Mouse (Mus musculus) liver, adult 2 months (tissue): ENCODE measurements around the gene Ypel4.

Experiments used
- CTCF ChIP-seq: fragments of 200-500 bp; IDR thresholded peaks from 2 replicates; pipeline ENCODE4 v1.5.1; 2011; ENCODE audit warnings: low read depth, low read length, control low read depth
- POLR2A ChIP-seq: fragments of 200-500 bp; IDR thresholded peaks from 2 replicates; pipeline ENCODE4 v1.6.1; 2011; ENCODE audit warnings: low read length, control low read depth; ENCODE audit not compliant: insufficient read depth; ENCODE audit errors: extremely low read depth

DNA sequence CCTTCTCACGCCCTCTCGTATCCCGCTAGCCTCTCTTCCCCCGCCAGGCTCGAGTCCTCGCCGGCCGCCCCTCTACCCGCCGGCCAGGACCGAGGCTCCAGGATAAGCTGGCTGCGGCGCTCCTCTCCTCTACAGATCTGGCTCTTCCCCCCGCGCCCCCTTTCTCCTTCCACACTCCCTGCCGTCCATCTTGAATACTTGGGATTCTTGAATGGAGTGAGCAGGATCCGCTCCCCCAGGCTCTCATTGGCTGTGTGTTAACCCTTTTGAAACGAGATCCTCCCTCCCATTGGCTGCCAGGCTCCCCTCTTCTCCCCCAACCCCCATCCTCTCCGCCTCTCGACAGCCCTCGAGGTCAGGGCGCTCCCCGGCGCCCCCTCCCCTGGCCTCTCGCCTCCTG, 9.7 kb downstream of the Ypel4 start, which contains the start of gene Gm19426:
- TF ChIP-seq CTCF, result no peak
- TF ChIP-seq POLR2A, result peak; percentile 41; the same call in 1 of the 2 replicates
